Mouse (Mus musculus) bone marrow, adult 2 months (tissue): ENCODE measurements around the gene 4933403O08Rik.

ENCODE experiments used
- CTCF ChIP-seq: fragments of 200-500 bp; IDR thresholded peaks from 2 replicates; pipeline ENCODE4 v1.5.1; 2011; ENCODE audit warnings: low read length, control low read depth; ENCODE audit not compliant: control insufficient read depth, insufficient read depth
- POLR2A ChIP-seq: fragments of 200-500 bp; IDR thresholded peaks from 2 replicates; pipeline ENCODE4 v1.6.1; 2011; ENCODE audit warnings: low read depth, mild to moderate bottlenecking, control low read depth, low read length, borderline replicate concordance; ENCODE audit not compliant: control insufficient read depth

GRCm38 (mm10) chrX:112238749-112239148 lies at the start of gene 4933403O08Rik:
- TF ChIP-seq POLR2A (no peak), CTCF (no peak)
